Mouse (Mus musculus): ENCODE measurements around the gene Mrpl24.

Gene Mrpl24

DNA sequence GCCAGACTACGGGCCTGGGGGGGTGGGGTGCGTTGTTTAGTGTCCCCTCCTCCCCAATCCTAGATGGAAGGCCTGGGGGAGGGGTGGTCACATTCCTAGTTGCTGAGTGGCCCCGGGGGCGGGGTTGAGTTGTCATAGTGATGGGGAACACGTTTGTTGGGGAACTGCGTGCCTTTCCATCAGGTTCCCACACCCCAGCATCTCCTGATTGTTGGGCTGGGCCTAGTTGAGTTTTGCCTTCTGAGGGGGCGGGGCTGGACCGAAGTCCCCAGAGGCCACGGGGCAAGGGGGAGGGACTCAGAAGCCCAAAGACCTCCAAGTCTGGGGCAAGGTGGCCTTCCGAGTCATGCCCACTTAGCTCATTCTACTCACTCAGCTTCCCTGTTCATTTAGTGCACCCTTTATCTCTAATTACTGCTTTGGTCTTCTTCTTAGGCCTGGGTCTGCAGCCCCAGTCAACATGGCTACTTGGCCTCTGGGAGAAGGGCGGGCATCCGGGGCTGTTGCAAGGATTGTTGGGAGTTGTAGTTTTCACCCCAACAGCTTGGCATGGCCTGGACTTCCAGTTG lies 8.6 kb upstream of the Mrpl24 start:
- no peak for DNase-seq (ENCODE audit: low read depth)

GRCm38 (mm10) chr3:87913491-87913890 lies 5.8 kb upstream of the Mrpl24 start:
- no peak for DNase-seq (ENCODE audit: low read depth)

DNA sequence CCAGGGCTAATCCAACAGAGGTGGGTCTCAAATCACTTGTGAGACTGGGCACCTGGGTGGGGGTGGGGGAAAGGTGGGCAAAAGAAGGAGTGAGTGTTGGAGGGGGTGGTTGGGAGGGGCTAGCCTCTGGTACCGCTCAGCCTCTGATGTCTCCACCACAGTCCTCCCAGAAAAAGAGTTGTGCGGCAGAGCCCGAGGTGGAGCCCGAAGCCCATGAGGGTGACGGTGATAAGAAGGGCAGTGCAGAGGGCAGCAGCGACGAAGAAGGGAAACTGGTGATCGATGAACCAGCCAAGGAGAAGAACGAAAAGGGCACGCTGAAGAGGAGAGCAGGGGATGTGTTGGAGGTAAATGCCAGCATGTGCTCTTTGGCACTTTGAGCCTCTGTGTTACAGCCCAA lies 5.4 kb upstream of the Mrpl24 start:
- no peak for DNase-seq (ENCODE audit: low read depth)

GRCm38 (mm10) chr3:87916990-87917389 lies 2.3 kb upstream of the Mrpl24 start:
- no peak for DNase-seq (ENCODE audit: low read depth)

DNA sequence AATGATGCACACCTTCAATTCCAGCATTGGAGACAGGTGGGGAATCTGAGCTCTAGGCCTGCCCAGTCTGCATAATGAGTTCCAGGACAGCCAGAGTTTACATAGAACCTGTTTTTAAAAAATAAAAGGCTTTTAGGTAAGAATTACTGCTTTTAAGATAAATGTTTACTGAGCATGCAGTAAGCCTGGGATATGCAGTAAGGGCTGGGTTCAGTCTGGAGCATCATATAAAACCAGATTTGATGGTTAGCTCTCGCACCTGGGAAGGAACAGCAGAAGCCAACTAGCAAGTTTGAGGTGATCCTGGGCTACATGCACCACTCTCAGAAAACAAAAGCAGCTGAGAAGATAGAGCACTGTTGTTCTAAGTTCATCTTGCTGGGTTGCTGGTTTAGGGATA lies 755 bp upstream of the Mrpl24 start:
- no peak for DNase-seq (ENCODE audit: low read depth)

DNA sequence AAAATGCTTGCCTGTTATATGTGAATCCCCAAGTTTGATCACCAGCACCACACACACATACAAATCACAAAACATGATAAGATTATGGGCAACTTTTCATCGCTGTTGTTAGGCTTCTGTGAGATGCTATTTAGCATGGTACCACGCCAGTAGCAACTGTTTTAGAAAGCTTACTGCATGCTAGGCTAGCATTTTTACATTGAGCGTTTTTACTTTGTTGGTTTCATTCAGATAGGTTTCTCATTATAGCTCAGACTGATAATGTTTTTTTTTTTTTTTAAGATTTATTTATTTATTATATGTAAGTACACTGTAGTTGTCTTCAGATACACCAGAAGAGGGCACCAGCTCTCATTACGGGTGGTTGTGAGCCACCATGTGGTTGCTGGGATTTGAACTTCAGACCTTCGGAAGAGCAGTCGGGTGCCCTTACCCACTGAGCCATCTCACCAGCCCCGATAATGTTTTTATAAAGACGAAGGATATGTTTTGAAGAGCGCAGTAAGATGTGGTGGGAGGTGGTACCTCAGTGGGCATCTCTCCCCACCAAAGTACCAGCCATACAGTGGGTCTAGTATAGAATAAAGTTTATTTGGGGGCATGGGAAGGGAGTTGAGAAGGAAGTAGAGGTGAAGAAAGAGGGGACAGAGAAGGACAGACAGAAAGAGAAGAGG lies 1.1 kb downstream of the Mrpl24 start:
- DNase-seq (ENCODE audit: low read depth) = peak; percentile 24

DNA sequence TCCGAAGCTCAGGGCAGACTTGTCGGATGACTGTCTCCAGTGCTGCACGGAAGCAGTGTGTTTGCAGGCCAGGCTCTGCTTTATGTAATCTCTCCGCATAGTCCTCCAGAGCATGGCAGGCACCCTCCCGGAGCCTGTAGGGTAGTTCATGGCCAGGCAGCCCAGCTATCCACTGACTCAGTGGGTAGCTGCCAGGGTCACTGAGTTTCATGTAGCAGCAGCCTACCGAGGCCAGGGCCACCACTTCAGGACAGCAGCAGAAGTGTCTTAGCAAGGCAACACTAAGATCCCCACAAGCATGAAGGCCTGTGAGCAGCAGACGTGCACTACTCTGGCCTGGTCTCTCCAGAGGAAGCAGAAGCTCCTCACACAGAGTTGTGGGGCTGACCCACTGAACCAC lies 5.7 kb downstream of the Mrpl24 start:
- DNase-seq (ENCODE audit: low read depth) = no peak

DNA sequence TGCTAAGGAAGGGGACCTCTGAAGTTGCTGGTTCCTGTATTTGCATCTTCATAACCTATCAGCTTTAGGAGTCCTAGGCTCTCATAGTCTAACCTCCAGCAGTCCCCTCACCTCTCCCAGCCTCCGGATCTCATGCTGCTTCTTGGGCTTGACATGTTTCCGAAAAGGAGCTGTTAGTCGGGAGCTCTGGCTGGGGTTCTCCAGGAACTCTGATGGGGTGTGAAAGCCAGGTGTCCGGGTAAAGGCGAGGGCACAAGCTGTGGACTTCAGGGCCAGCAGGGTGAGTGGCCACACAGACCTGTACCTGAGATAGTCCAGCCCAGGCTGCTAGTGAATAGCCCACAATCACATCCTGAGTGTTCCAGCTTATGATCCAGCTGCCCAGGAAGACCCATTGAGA lies 8.1 kb downstream of the Mrpl24 start:
- no peak for DNase-seq (ENCODE audit: low read depth)

GRCm38 (mm10) chr3:87929341-87930077 lies 10.2 kb downstream of the Mrpl24 start:
- DNase-seq (ENCODE audit: low read depth) = peak; percentile 65

DNA sequence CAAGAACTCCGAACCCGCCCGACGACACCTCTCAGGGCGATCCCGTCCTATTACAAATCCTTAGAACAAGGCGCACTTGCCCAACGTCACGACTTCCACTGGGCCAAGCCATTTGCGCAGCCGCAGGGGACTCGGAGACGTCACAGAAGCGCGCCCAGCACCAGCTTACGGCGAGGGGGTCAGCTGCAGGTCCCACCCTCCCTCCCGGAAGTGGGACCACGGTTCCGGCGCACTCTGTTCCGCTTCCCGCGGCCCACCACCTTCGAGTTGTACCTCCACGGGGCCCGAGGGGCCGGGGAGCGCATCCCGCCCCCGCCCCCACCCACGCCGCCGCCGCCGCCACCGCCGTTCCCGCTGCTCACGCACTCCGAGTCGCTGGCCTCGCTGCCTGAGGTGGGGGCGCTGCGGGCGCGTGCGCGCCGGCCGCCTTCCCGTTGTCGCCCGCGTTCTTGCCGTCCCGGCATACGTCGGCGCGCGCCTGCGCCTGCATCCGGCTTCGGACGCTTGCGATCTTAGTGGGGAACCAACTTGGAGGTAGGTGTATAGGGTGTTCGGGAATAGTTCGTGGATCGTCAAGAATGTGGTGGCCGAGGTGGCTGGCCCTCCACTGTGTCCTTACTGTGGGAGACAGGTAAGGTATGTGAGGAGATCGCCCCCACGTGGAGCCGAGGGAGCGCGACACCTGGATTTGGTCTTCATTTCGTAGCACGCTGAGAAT lies 10.9 kb downstream of the Mrpl24 start, which contains the start of the genes Isg20l2 and Rrnad1:
Gene Isg20l2 (plus strand): TSS at position 237 of the 718 bp plus-strand sequence.
Gene Rrnad1 (minus strand): TSS at position 640 of the 718 bp plus-strand sequence.
- DNase-seq (ENCODE audit: low read depth) = peak; percentile 98

GRCm38 (mm10) chr3:87934026-87934425 lies 14.7 kb downstream of the Mrpl24 start:
- DNase-seq (ENCODE audit: low read depth) = no peak

DNA sequence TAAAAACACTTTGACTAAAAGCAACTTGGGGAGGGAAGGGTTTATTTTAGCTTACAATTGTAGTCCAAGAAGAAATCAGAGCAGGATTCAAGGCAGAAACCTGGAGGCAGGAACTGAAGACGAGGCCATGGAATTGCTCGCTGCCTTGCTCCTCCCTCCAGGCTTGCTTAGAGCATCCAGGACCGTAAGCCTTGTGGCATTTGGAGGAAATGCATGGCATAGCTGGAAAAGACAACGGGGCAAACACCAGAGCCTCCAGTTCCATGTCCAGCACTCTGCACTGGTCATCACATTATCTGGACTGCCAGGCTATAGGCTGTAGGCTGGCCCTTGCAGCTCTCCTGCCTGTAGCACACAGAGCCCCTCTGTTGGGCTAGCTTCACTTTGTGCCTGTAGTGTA lies 15.2 kb downstream of the Mrpl24 start:
- DNase-seq (ENCODE audit: low read depth) = no peak

DNA sequence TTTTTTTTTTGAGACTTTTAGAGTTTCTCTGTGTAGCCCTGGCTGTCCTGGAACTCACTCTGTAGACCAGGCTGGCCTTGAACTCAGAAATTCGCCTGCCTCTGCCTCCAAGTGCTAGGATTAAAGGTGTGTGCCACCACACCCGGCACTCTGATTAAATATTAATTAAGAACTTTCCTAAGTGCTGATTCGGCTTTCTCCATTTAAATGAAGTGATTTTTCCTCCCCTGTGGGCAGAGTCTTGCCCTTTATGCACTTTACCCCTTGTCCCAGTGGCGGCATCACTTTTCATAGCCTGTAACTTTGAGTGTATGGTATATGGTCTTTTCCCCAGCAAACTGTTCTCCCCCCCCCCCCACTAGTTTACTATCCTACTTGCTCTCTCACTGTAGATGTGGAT lies 15.9 kb downstream of the Mrpl24 start:
- DNase-seq (ENCODE audit: low read depth) = no peak

DNA sequence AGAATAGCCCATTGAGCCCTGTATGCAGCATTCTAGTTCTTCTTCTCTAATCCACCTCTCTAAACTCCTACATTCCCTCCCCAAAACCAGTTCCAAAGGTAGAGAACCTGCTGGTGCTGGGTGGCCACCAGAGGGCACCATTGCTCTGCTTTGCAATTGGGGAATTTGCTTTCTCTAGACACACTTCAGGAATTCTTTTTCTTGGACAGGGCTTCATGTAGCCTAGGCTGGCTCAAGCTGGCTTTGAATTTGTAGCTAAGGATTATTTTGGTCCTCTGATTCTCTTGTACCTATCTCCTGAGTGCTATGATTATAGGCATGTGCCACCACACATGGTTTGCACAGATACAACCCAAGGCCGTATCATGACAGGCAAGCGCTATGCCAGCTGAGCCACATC lies 16.5 kb downstream of the Mrpl24 start:
- peak; percentile 78 for DNase-seq (ENCODE audit: low read depth)

DNA sequence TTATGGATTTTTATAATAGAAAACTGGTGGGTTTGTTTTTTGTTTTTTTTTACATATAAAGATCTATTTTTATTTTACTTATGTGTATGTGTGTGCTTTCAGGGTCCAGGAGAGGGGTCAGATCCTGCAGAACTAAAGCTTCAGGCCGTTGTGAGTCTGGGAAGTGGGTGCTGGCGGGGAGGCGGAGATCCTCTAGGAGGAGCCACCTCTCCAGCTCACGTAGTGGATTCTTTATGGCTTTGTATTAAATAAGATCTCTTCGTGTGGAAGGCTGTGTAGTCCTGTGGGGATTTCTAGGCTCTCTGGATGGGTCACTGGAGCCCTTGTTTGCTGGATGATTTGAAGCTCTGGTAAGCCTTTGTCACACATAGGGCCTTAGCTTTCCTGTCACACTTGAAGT lies 21.3 kb downstream of the Mrpl24 start:
- DNase-seq (ENCODE audit: low read depth) = no peak

- DNase-seq (ENCODE audit: low read depth) = no peak
Measured at GRCm38 (mm10) chr3:87942471-87942870, 23.2 kb downstream of the Mrpl24 start.

- no peak for DNase-seq (ENCODE audit: low read depth)
Measured at GRCm38 (mm10) chr3:87943586-87943985, 24.3 kb downstream of the Mrpl24 start.

DNA sequence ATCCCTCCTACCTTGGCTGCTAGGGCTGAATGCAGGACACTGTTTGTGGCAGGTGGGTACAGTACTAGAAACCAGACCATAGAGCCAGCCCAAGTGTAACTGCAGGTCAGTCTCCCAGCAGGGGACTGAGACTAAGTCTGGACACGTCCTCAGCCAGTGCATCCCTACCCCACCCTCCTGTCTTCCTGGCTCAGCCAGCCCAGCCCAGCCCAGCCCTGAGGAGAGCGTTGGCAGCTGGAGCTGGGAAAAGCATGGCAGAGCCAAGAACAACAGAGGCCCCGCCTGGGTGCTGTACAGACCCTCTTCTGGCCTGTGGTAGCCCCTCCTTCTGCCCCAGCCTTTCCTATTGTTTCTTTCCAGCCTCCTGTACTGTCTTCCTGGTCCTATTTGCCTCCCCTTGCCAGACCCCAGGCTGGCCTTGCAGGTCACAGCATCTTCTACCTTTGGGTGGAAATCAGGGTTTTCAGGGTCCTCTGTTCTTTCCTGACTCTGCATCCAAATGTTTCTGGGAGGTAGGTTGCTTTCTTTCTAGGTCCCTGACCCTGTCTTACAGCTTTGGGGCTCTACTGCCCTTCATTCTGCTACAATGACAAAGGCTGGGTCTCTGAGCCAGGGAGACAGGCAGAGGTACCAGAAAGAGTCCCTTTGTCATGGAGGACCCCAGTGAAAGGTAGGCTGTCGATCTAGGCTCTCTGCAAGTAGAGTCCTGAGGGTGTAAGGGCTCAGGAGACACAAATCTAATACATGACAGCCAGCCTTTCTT lies 25.7 kb downstream of the Mrpl24 start:
- DNase-seq (ENCODE audit: low read depth) = no peak

DNA sequence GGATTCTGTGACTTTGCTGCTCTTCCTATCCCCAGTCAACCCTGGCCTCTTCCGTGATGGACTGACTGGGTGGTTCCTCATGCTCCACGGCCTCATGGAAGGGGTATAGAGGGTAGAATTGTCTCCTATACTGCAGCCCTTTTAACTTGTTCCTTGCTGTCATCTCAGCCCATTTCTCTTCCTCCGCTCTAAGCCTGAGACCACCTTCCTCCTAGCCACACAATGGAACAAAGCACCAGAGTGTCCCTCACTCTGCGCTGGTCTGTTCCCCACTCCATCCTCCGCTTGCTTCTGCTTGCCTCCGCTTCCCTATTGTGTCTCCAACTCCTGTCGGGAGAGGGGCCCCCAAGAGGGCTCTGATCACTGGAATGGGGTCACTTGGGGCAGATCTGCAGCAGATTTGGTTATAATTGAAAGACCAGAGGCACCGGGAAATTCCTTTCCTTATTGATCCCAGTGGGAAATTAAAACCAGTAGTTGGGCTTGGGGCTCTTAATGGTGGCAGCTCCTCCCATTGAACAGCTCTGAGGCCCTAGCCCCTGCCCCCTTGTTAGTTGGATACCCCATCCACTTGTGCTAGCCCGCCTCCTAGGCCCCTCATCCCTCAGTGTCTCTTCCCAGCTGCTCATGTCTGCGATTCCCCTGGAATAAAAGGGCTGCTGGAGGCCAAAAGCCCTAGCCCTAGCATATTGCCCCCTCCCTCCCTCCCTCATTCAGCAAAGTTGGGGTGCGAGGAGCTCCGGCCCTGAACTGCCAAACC lies 26.7 kb downstream of the Mrpl24 start:
- DNase-seq (ENCODE audit: low read depth) = no peak

DNA sequence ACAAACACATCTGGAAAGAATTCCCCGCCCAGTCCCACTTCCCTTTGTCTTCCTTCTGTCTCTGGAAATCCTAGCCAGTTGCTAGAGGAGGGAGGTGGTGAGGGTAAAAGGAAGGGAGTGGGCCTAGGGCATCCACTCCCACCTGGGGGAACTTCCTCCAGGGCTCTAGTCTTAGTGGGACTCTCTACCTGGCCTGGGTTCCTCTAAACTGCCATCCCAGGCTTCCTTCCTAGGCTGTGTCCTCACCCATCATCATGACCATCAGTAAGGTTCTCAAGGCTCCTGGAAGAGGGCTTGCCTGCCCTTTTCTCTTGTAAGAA lies 27.2 kb downstream of the Mrpl24 start:
- DNase-seq (ENCODE audit: low read depth) = no peak
